Mouse (Mus musculus): ENCODE measurements around the gene Csf2rb2. TPM values are rescaled to one million over a fixed set of nuclear protein-coding genes. Genes with fewer than 3 reads are reported as not detected.
"Not testable (repeated sequence)": the region's sequence is repeated elsewhere in the genome, so short reads cannot be mapped to it uniquely, and the experiment has no call there.

The Csf2rb2 gene
- polyA plus RNA-seq, 1 experiment, result 17.2 TPM

DNA sequence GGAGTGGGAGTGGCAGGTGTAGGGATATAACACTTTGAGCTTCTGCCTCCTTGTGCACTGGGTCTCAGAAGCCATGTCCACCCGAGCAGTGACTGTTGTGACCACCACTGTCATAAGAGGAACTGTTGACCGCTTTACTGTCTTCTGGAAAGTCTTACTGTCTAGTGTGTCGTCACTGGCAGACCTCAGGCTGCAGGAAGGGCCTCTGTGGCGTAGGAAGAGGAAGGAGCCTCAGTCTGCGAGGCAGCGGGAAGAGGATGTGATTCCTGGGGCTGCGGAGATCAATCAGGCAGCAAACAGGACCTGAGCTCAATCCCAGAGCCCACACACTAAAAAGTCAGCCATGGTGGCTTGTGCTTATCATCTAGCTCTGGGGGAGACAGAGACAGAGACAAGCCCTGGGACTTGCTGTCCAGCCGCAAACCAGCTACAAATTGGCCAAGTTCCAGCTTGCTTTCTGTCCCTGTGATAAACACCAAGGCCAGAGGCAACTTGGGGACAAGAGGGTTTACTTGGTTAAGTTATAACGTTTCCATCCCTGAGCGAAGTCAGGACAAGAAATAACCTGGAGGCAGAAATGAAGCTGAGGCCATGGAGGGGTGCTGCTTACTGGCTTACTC lies 47.2 kb downstream of the Csf2rb2 start:
- Histone ChIP-seq H3K36me3 (ENCODE audit: control insufficient read depth, insufficient read depth, low read length) (no peaks in the 10 kb centered on the region), H3K27ac (ENCODE audit: control insufficient read depth, insufficient read depth, low read length) (no peak overlapping the region), H3K27me3 (ENCODE audit: control insufficient read depth, insufficient read depth, low read length) (no peaks in the 10 kb centered on the region), H3K4me1 (replicated peaks; ENCODE audit: control insufficient read depth, insufficient read depth, low read length) (no peaks in the 10 kb centered on the region), H3K4me3 (ENCODE audit: control insufficient read depth, insufficient read depth, low read length) (no peak overlapping the region)
- no peak for DNase-seq
- TF ChIP-seq POLR2A (IDR thresholded peaks at IDR 0.05; ENCODE audit: control insufficient read depth, extremely low read depth, insufficient read depth, low read length, poor library complexity), result no peak
- no peak for TF ChIP-seq CTCF (IDR thresholded peaks at IDR 0.05; ENCODE audit: borderline replicate concordance, control insufficient read depth, extremely low read depth, insufficient read depth, low read length, poor library complexity)
- WGBS, result 88% methylated on average over 10 of the region's 10 CpGs

DNA sequence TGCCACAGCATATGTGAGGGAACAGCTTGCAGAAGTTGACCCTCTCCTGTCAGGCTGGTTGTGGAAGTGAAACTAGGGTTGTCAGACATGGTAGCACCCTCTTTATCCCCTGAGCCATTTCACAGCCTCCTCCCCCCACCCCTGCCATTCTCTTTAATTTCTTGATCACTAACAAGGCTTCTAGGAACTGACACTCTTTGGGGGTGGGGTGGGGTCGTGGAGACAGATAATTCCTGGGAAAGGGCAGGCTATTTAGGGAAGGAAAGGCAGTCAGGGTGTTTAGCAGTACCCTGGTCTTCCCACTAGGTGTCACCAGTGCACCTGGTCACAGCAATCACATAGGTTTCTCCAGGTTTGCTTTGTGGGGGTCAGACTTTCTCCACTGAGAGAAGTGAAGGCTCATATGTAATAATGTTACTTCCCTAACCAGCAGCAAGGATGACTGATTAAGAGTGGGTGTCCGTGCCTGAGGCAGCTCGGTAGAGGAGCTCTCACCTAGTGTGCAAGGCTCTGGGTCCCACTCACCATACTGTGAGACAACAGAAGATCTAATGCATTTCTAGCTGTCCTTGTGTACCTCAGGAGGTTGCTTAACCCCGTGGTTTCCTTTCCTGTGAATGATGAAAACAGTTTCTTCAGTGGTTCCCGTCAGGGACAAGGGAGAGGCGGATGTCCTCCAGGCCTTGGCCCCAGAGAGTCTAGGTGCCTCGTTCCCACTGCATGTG lies 48.0 kb downstream of the Csf2rb2 start:
- TF ChIP-seq POLR2A (IDR thresholded peaks at IDR 0.05; ENCODE audit: control insufficient read depth, extremely low read depth, insufficient read depth, low read length, poor library complexity), result no peak
- TF ChIP-seq CTCF (IDR thresholded peaks at IDR 0.05; ENCODE audit: borderline replicate concordance, control insufficient read depth, extremely low read depth, insufficient read depth, low read length, poor library complexity), result no peak
- H3K27ac ChIP-seq (ENCODE audit: control insufficient read depth, insufficient read depth, low read length), result no peak overlapping the region
- DNase-seq, result peak; percentile 50
- WGBS, result 44% methylated on average over 7 of the region's 7 CpGs
- H3K4me1 ChIP-seq (replicated peaks; ENCODE audit: control insufficient read depth, insufficient read depth, low read length), result no peaks in the 10 kb centered on the region
- no peaks in the 10 kb centered on the region for H3K36me3 ChIP-seq (ENCODE audit: control insufficient read depth, insufficient read depth, low read length)
- no peak overlapping the region for H3K4me3 ChIP-seq (ENCODE audit: control insufficient read depth, insufficient read depth, low read length)
- H3K27me3 ChIP-seq (ENCODE audit: control insufficient read depth, insufficient read depth, low read length), result no peaks in the 10 kb centered on the region

DNA sequence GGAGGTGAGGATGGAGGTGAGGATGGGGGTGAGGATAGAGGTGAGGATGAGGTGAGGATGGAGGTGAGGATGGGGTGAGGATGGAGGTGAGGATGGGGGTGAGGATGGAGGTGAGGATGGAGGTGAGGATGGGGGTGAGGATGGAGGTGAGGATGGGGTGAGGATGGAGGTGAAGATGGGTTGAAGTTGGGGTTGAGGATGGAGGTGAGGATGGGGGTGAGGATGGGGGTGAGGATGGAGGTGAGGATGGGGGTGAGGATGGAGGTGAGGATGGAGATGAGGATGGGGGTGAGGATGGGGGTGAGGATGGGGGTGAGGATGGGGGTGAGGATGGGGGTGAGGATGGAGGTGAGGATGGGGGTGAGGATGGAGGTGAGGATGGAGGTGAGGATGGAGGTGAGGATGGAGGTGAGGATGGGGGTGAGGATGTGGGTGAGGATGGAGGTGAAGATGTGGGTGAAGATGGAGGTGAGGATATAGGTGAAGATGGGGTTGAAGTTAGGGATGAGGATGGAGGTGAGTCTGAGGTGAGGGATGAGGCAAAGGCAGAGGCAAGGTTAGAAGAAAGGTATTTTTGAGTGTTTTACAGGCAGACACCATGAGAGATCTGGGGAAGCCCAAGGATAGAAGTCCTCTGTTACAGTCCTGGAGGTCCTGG lies 48.8 kb downstream of the Csf2rb2 start:
- H3K4me3 ChIP-seq (ENCODE audit: control insufficient read depth, insufficient read depth, low read length); H3K36me3 ChIP-seq (ENCODE audit: control insufficient read depth, insufficient read depth, low read length); H3K27ac ChIP-seq (ENCODE audit: control insufficient read depth, insufficient read depth, low read length); H3K27me3 ChIP-seq (ENCODE audit: control insufficient read depth, insufficient read depth, low read length); H3K4me1 ChIP-seq (replicated peaks; ENCODE audit: control insufficient read depth, insufficient read depth, low read length); DNase-seq: not testable (repeated sequence)

DNA sequence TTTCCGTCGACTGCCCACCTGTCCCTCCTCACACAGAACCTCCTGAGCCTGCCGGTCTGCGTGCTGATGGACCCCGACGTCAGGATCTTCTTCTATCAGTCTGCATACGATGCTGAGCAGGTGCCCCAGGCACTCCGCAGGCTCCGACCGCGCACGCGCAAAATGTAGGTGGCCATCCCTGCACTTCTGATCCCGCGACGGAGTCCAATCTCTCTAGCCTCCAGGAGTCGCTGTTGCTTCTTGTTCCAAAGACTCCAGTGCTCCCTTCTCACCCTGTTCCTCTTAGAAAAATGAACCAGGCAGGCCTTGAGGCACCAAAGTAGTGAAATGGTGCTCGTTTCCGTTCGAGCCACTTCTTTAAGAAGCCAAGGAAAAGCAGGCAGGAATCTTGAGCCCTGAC lies 50.8 kb downstream of the Csf2rb2 start:
- H3K27me3 ChIP-seq (ENCODE audit: control insufficient read depth, insufficient read depth, low read length), result no peaks in the 10 kb centered on the region
- TF ChIP-seq POLR2A (IDR thresholded peaks at IDR 0.05; ENCODE audit: control insufficient read depth, extremely low read depth, insufficient read depth, low read length, poor library complexity) (no peak), CTCF (IDR thresholded peaks at IDR 0.05; ENCODE audit: borderline replicate concordance, control insufficient read depth, extremely low read depth, insufficient read depth, low read length, poor library complexity) (no peak)
- H3K36me3 ChIP-seq (ENCODE audit: control insufficient read depth, insufficient read depth, low read length), result no peaks in the 10 kb centered on the region
- 84% methylated on average over 20 of the region's 20 CpGs for WGBS
- H3K27ac ChIP-seq (ENCODE audit: control insufficient read depth, insufficient read depth, low read length), result no peak overlapping the region
- DNase-seq, result no peak
- no peaks in the 10 kb centered on the region for H3K4me1 ChIP-seq (replicated peaks; ENCODE audit: control insufficient read depth, insufficient read depth, low read length)
- no peak overlapping the region for H3K4me3 ChIP-seq (ENCODE audit: control insufficient read depth, insufficient read depth, low read length)

DNA sequence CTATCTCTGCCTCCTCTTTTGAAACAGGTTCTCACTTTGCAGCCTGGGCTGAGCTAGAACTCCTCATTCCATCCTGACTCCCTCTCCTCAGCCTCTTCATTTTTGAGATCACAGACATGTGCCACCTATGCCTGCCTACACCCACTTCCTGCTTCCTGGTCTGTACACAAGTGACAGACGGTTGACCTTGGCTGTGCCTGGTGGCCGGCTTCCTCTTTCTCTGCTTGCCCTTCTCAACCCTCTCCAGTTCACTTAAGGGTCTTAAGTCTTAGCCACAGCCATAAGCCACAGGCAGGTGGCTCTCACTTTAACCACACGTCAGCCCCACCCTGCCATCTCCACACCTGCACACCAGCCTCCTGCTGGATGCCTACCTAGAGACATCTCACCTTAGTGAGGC lies 57.1 kb downstream of the Csf2rb2 start:
- no peak overlapping the region for H3K4me3 ChIP-seq (ENCODE audit: control insufficient read depth, insufficient read depth, low read length)
- peak; percentile 27 for DNase-seq
- 5% methylated on average over 3 of the region's 3 CpGs for WGBS
- no peaks in the 10 kb centered on the region for H3K36me3 ChIP-seq (ENCODE audit: control insufficient read depth, insufficient read depth, low read length)
- no peaks in the 10 kb centered on the region for H3K27me3 ChIP-seq (ENCODE audit: control insufficient read depth, insufficient read depth, low read length)
- TF ChIP-seq CTCF (IDR thresholded peaks at IDR 0.05; ENCODE audit: borderline replicate concordance, control insufficient read depth, extremely low read depth, insufficient read depth, low read length, poor library complexity), result no peak
- TF ChIP-seq POLR2A (IDR thresholded peaks at IDR 0.05; ENCODE audit: control insufficient read depth, extremely low read depth, insufficient read depth, low read length, poor library complexity), result no peak
- no peak overlapping the region for H3K27ac ChIP-seq (ENCODE audit: control insufficient read depth, insufficient read depth, low read length)
- peaks cover 24% of the 10 kb centered on the region for H3K4me1 ChIP-seq (replicated peaks; ENCODE audit: control insufficient read depth, insufficient read depth, low read length)

DNA sequence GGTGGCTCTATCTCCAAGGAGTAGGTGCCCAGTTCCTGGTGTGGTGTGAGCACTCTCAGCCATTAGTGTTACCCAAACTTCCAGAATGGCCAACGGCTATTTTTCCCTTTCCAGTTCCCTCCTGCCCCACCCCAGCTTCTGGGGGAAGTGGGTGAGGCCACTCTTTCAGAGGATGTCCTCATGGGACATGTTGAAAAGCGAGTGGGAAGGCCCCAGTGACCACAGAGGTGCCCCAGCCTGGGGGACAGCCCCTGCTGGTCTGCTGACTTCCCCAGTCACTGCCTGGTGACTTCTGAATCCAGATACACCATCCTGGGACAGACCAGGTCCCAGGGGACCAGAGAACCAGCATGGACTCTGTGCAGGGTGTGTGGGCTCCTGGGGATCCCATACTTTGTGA lies 57.9 kb downstream of the Csf2rb2 start:
- H3K4me1 ChIP-seq (replicated peaks; ENCODE audit: control insufficient read depth, insufficient read depth, low read length), result peaks cover 24% of the 10 kb centered on the region
- H3K27ac ChIP-seq (ENCODE audit: control insufficient read depth, insufficient read depth, low read length), result no peak overlapping the region
- no peaks in the 10 kb centered on the region for H3K36me3 ChIP-seq (ENCODE audit: control insufficient read depth, insufficient read depth, low read length)
- no peaks in the 10 kb centered on the region for H3K27me3 ChIP-seq (ENCODE audit: control insufficient read depth, insufficient read depth, low read length)
- WGBS, result 45% methylated on average over 2 of the region's 2 CpGs
- no peak overlapping the region for H3K4me3 ChIP-seq (ENCODE audit: control insufficient read depth, insufficient read depth, low read length)
- no peak for DNase-seq
- TF ChIP-seq POLR2A (IDR thresholded peaks at IDR 0.05; ENCODE audit: control insufficient read depth, extremely low read depth, insufficient read depth, low read length, poor library complexity), result no peak
- no peak for TF ChIP-seq CTCF (IDR thresholded peaks at IDR 0.05; ENCODE audit: borderline replicate concordance, control insufficient read depth, extremely low read depth, insufficient read depth, low read length, poor library complexity)
